Mouse (Mus musculus) midbrain, embryonic 13.5 days (tissue): Measurements from ENCODE around the gene Tas2r135. TPM values are rescaled to one million over a fixed set of nuclear protein-coding genes. Genes with fewer than 3 reads are reported as not detected.

Experiments
- ATAC-seq: fragments of 200-750 bp; cut with Nextera tagmentation; 2 replicates; pipeline ENCODE4 v1.8.0; 2017; ENCODE audit warnings: mild to moderate bottlenecking, moderate TSS enrichment, moderate library complexity
- H3K27ac ChIP-seq: fragments of 300-500 bp; sonication (generic); 2 replicates; pipeline ENCODE4 v1.5.1; 2015; ENCODE audit warnings: inconsistent platforms, mild to moderate bottlenecking, moderate library complexity
- H3K27me3 ChIP-seq: fragments of 300-500 bp; sonication (generic); 2 replicates; pipeline ENCODE4 v1.6.1; 2015; ENCODE audit warnings: mild to moderate bottlenecking, inconsistent platforms
- H3K36me3 ChIP-seq: fragments of 300-500 bp; sonication (generic); 2 replicates; pipeline ENCODE4 v1.6.1; 2015; ENCODE audit warnings: mild to moderate bottlenecking, inconsistent platforms
- H3K4me1 ChIP-seq: fragments of 300-500 bp; sonication (generic); replicated peaks from 2 replicates; pipeline ENCODE4 v1.6.1; 2015; ENCODE audit warnings: inconsistent platforms
- H3K4me2 ChIP-seq: fragments of 300-500 bp; sonication (generic); replicated peaks from 2 replicates; pipeline ENCODE4 v1.6.1; 2015; ENCODE audit warnings: moderate library complexity, mild to moderate bottlenecking, inconsistent platforms
- H3K4me3 ChIP-seq: fragments of 300-500 bp; sonication (generic); replicated peaks from 2 replicates; pipeline ENCODE4 v1.5.1; 2015; ENCODE audit warnings: mild to moderate bottlenecking, inconsistent platforms
- H3K9ac ChIP-seq: fragments of 300-500 bp; sonication (generic); replicated peaks from 2 replicates; pipeline ENCODE4 v1.6.1; 2015; ENCODE audit warnings: mild to moderate bottlenecking, inconsistent platforms
- H3K9me3 ChIP-seq: fragments of 300-500 bp; sonication (generic); 2 replicates; pipeline ENCODE4 v1.6.1; 2016; ENCODE audit warnings: mild to moderate bottlenecking, inconsistent platforms
- WGBS: fragments of 180-500 bp; shearing (Covaris S2); methylation state at CpG from one replicate; pipeline ENCODE4 v1.1.7; 2015; 5-methylcytosine and 5-hydroxymethylcytosine counted together
- polyA plus RNA-seq: library from polyadenylated mRNA; unstranded; fragments of >200 nt; fragmentation: Nextera tagmentation; extraction: Ambion mirVana; gene quantifications from 2 replicates; pipeline ENCODE4 v1.2.1, GENCODE M21; 2015

The Tas2r135 gene
- not detected in 2 replicates for polyA plus RNA-seq

DNA sequence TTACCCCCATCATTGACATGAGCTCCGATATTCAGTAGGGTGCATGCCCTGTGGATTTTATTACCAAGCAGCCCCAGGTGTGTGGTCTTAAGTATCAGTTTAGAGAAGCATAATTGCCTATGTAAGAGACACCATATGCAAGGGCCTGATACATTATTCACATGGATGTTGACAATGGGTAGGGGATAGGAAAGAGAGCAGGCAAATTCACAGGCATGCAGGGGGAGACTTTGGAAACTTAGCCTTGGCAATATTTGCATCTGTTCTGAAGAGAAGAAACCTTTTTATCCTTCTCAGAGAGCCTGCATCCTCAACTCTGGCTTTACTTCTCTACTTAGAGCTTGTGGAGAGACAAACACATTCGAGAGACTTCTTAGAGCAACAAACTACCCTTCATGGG is at the start of gene Tas2r135:
TSS of gene Tas2r135 (plus strand) at position 301 of the 400 bp plus-strand sequence.
- Histone ChIP-seq H3K4me3 (no peak within 1 kb of the TSS), H3K4me1 (no peaks in the 10 kb centered on the region), H3K36me3 (no peaks in the 10 kb centered on the region), H3K9me3 (no peaks in the 10 kb centered on the region), H3K27ac (no peak within 1 kb of the TSS), H3K9ac (no peak within 1 kb of the TSS), H3K27me3 (no peaks in the 10 kb centered on the region), H3K4me2 (no peak within 1 kb of the TSS)
- no peak for ATAC-seq
- WGBS, result 89% methylated on average over 2 of the region's 2 CpGs

DNA sequence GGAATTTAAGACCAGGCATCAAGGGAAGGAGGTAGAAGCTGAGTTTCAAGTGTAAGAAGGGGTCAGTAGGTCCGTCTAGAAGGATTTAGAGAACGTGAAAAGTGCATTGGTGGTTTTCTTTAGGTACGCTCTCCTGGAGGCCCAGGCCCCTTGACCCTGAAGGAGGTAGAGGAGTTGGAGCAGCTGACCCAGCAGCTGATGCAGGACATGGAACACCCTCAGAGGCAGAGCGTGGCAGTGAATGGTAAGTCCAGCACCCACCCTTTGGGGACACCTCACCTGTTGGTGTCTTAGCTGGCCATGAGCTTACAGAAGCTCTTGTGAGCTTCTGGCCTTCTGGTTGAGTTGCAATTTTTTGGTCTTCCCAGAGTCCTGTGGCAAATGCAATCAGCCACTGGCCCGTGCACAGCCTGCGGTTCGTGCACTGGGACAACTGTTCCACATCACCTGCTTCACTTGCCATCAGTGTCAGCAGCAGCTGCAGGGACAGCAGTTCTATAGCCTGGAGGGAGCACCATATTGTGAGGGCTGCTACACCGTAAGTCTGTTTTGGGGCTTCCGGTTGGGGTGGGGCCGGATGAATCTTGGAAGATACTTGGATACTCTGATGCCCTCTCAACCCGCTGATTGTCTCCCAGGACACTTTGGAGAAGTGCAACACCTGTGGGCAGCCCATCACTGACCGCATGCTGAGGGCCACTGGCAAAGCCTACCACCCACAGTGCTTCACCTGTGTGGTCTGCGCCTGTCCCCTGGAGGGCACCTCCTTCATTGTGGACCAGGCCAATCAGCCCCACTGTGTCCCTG is 49.2 kb upstream of the Tas2r135 start:
- Histone ChIP-seq H3K27ac (no peak overlapping the region), H3K27me3 (no peaks in the 10 kb centered on the region), H3K9me3 (no peaks in the 10 kb centered on the region), H3K4me3 (no peak overlapping the region), H3K9ac (no peak overlapping the region), H3K4me1 (peaks cover 35% of the 10 kb centered on the region), H3K4me2 (no peak overlapping the region), H3K36me3 (peaks cover 78% of the 10 kb centered on the region)
- WGBS, result 93% methylated on average over 13 of the region's 13 CpGs
- ATAC-seq, result no peak

DNA sequence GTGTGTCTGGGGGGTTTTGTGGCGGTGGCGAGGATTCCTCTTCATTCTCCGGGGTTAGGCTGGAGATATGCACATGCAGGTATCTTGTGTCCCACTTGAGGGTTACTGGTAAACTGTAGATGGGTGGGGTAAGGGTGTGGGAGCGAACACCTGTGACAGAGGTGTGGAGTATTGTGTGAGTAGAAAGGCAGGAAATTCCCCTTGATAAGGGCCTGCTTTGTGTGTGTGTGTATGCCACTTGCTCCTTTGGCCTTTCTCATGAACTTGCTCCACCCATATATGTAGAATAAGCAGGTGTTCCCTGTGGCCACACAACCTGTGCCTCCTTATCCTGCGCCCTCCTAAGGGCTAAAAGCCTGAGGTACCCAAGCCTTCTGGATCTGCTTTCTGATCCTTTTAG is 48.3 kb upstream of the Tas2r135 start:
- no peak overlapping the region for H3K4me3 ChIP-seq
- no peak overlapping the region for H3K9ac ChIP-seq
- ATAC-seq, result no peak
- WGBS, result 96% methylated on average over 5 of the region's 5 CpGs
- H3K36me3 ChIP-seq, result peaks cover 77% of the 10 kb centered on the region
- peaks cover 26% of the 10 kb centered on the region for H3K4me1 ChIP-seq
- H3K27ac ChIP-seq, result no peak overlapping the region
- H3K4me2 ChIP-seq, result no peak overlapping the region
- no peaks in the 10 kb centered on the region for H3K9me3 ChIP-seq
- no peaks in the 10 kb centered on the region for H3K27me3 ChIP-seq

DNA sequence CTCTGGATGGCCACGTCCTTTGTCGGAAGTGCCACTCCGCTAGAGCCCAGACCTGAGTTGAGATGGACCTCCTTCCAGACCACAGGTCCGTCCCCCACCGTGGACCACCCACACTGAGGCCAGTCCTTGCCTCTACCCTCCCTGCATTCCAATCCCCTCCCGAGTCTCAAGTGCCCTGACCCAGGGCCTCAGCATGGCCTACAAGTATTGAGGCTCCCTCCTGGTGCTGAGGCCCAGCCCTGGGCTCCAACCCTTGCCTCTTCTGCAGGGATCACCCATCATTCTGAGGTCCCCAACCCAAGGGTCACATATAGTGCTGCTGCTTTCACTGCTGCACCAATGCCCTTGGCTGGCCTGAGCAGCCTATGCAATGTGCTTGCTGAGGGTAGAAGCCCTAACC is 47.3 kb upstream of the Tas2r135 start:
- whole genome bisulfite sequencing, result 72% methylated on average over 6 of the region's 6 CpGs
- no peak overlapping the region for H3K27ac ChIP-seq
- H3K27me3 ChIP-seq, result no peaks in the 10 kb centered on the region
- peaks cover 69% of the 10 kb centered on the region for H3K36me3 ChIP-seq
- no peak for ATAC-seq
- peaks cover 21% of the 10 kb centered on the region for H3K4me1 ChIP-seq
- no peak overlapping the region for H3K4me2 ChIP-seq
- no peak overlapping the region for H3K4me3 ChIP-seq
- no peak overlapping the region for H3K9ac ChIP-seq
- no peaks in the 10 kb centered on the region for H3K9me3 ChIP-seq

DNA sequence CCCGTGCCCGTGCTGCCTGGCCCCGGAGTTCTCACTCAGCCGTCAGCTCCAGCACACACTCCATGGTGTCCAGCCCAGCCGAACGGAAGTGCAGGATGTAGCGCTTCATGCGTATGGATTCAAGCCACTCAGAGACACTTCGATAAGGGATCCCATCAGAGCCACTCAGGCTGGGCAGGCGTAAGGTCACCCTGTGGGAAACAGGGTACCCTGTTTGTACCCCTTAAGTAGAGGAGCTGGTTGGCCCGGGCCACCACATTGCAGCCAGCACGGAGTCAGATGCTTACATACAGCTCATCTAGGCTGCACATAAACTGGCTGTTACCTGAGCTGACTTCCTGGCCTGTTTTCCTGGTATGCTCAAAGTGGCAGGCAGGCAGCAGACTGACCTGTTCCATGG is 46.3 kb upstream of the Tas2r135 start:
- H3K36me3 ChIP-seq, result peaks cover 67% of the 10 kb centered on the region
- H3K4me2 ChIP-seq, result no peak overlapping the region
- 93% methylated on average over 12 of the region's 12 CpGs for WGBS
- H3K27ac ChIP-seq, result no peak overlapping the region
- no peak overlapping the region for H3K4me3 ChIP-seq
- H3K9ac ChIP-seq, result no peak overlapping the region
- no peaks in the 10 kb centered on the region for H3K9me3 ChIP-seq
- H3K4me1 ChIP-seq, result peaks cover 12% of the 10 kb centered on the region
- no peak for ATAC-seq
- H3K27me3 ChIP-seq, result no peaks in the 10 kb centered on the region

DNA sequence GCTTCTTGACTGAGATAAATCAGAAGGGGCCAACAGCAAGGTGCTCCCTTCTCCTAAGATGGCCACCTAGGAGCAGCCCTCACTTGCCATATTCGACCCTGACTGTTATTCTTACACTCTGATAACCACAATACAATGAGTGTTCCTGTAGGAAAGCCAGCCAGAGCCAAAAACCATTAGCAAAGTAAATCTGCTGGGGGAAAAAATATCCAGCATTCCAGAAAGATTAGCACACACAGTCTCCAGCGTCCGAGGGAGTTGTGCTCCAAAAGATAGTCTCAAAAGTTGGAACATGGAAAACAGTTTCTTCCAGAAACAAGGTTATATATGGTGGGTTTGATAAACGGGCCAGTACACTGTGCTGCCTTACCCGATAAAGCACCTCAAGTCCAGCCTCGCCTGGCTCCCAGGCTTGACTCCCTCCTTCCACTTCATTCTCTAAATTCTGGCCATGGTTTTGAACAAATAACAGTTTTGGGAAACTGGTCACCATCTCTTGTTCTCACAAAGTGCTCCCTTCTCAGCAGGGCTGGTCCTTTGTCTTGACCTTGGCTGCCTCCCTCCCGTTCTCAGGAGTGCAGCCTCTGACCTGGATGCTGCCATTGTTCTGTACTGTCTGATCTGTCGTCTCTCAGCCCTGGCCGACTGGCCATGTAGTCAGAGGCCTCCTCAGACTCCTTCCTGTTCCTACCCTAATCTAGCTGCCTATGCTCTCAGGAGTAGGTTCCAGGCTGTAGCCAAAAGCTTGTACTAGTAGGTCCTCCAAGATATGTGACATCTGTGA is 45.7 kb upstream of the Tas2r135 start:
- Histone ChIP-seq H3K4me3 (no peak overlapping the region), H3K9ac (no peak overlapping the region), H3K27me3 (no peaks in the 10 kb centered on the region), H3K4me2 (no peak overlapping the region), H3K36me3 (peaks cover 65% of the 10 kb centered on the region), H3K9me3 (no peaks in the 10 kb centered on the region), H3K27ac (no peak overlapping the region), H3K4me1 (peaks cover 5% of the 10 kb centered on the region)
- no peak for ATAC-seq
- 74% methylated on average over 9 of the region's 9 CpGs for WGBS

DNA sequence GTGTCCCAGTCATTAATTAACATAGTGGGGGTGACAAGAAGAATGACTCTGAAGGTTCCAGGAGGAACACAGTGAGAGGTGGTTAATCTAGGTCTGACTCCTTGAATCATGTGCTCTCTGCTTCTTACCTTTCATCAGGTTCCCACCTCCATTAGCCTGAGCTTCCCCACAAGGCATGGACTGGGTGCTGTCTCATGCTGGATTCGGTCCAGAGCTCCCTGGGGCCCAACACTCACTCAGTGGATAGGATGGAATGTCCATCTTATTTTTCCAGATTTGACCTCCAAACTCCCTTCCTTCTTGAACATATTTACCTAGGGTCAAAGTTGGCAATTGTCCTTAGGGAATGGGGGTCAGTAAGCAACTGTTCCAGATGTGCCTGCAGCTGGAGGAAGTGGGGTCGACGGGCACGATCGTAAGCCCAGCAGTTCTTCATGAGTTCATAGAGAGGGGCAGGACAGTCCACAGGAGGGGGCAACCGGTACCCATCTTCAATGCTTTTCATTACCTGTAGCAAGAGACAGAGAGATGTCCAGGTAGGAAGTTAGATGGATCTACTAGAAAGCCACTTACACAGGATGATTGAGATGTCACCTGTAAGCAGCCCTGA is 44.9 kb upstream of the Tas2r135 start:
- Histone ChIP-seq H3K9ac (no peak overlapping the region), H3K36me3 (peaks cover 58% of the 10 kb centered on the region), H3K4me3 (no peak overlapping the region), H3K4me1 (no peaks in the 10 kb centered on the region), H3K27ac (no peak overlapping the region), H3K27me3 (no peaks in the 10 kb centered on the region), H3K9me3 (no peaks in the 10 kb centered on the region), H3K4me2 (no peak overlapping the region)
- ATAC-seq, result no peak
- WGBS, result 97% methylated on average over 6 of the region's 6 CpGs

DNA sequence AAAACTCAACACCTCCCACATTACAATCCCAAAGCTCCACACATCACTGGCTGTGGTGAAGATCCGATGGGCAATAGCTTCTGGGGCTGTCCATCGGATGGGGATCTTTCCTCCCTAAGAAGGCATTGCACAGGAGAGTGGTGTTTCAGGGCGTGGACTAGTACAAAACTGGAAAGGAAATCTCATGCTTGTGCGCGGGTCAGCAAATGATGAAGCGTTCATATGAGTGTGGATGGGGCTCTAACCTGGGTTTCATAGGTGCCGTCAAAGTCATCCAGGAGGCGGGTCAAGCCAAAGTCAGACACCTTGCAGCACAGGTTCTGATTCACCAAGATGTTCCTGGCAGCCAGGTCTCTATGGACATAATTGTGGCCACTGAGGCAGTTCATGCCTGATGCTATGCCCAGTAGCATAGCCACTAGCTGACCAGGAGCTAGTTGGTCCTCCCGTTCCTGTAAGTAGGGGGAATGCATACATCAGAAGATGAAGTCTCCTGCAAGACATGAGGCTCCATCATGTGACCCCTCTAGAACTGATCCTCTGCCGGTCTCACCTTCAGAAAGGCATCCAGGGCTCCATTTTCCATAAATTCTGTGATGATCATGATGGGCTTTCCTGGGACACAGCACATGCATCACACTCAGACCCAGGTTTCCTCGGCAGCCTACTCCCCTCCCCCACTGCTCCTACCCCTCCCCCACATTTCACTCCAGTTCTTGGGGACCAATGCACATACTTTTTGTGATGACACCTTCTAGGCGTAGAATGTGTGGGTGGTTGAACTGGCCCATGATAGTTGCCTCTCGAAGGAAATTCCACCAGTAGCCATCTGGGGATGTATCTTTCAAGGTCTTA is 44.0 kb upstream of the Tas2r135 start:
- H3K4me1 ChIP-seq, result no peaks in the 10 kb centered on the region
- no peak overlapping the region for H3K4me2 ChIP-seq
- H3K9ac ChIP-seq, result no peak overlapping the region
- no peak overlapping the region for H3K27ac ChIP-seq
- WGBS, result 94% methylated on average over 13 of the region's 13 CpGs
- no peak overlapping the region for H3K4me3 ChIP-seq
- ATAC-seq, result no peak
- H3K27me3 ChIP-seq, result no peaks in the 10 kb centered on the region
- peaks cover 50% of the 10 kb centered on the region for H3K36me3 ChIP-seq
- no peaks in the 10 kb centered on the region for H3K9me3 ChIP-seq

DNA sequence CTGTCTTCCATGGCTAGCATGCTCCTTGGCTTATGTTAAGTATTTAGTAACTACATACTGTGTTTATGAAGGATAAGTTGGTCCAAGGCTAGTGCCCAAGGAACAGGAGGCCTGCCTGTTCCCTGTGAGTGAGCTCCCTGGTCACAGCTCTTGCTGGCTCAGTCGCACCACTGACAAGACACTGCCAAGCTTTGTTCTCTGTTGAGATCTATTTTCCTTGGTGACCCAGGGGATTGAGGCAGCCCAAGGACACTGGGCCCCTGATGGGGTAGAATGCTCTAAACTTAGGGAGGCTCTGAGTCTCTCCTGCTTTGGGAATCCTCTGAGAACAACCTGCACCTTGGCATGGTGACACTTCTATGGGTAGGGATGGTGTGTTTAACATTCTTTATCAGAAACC is 43.2 kb upstream of the Tas2r135 start:
- no peaks in the 10 kb centered on the region for H3K27me3 ChIP-seq
- no peaks in the 10 kb centered on the region for H3K4me1 ChIP-seq
- no peak for ATAC-seq
- 63% methylated on average over 1 of the region's 1 CpGs for WGBS
- peaks cover 41% of the 10 kb centered on the region for H3K36me3 ChIP-seq
- no peak overlapping the region for H3K27ac ChIP-seq
- H3K4me2 ChIP-seq, result no peak overlapping the region
- no peak overlapping the region for H3K9ac ChIP-seq
- no peak overlapping the region for H3K4me3 ChIP-seq
- no peaks in the 10 kb centered on the region for H3K9me3 ChIP-seq

DNA sequence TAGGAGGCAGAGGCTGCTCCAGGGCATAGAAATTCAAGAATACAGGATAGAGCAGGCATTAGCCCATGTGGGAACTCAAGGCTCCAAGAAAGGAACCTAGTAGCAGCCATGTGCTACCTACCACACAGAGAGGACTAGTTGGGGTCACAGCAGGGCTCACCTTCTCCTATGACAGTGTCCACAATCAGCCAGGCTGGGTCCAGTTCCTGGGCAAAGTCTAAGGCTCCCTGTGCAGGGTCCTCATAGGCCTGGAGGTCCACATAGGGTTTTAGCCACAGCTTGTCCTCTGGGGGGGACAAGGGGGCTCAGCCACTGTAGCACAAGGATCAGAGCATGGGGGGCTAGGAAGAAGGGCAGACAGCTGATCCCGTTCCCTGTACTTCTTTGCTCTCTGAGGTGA is 42.7 kb upstream of the Tas2r135 start:
- Histone ChIP-seq H3K4me2 (no peak overlapping the region), H3K9ac (no peak overlapping the region), H3K27ac (no peak overlapping the region), H3K4me3 (no peak overlapping the region), H3K4me1 (no peaks in the 10 kb centered on the region), H3K27me3 (no peaks in the 10 kb centered on the region), H3K9me3 (no peaks in the 10 kb centered on the region), H3K36me3 (peaks cover 37% of the 10 kb centered on the region)
- ATAC-seq, result no peak
- WGBS, result 45% methylated on average over 1 of the region's 1 CpGs

DNA sequence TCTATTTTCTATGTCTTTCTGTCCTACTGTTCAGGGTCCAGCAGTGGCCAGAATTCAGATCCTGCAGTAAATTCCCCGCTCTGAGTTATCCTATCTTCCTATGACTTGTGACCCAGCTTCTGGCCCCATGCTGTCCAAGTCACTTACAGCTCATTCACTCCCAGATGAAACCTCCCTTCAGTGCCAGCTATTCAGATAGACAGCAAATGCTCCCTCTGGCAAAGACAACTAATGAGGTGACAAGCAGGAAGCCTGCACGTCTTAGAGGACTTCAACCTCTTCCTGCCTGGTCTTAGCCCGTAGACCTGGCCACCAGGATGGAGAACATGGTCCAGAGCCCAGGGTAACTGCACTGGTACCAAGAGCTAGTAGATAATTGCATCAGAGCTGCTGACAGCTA is 42.3 kb upstream of the Tas2r135 start:
- no peaks in the 10 kb centered on the region for H3K27me3 ChIP-seq
- H3K4me1 ChIP-seq, result no peaks in the 10 kb centered on the region
- peaks cover 32% of the 10 kb centered on the region for H3K36me3 ChIP-seq
- H3K4me3 ChIP-seq, result no peak overlapping the region
- no peaks in the 10 kb centered on the region for H3K9me3 ChIP-seq
- H3K27ac ChIP-seq, result no peak overlapping the region
- H3K4me2 ChIP-seq, result no peak overlapping the region
- ATAC-seq, result no peak
- 63% methylated on average over 3 of the region's 3 CpGs for WGBS
- no peak overlapping the region for H3K9ac ChIP-seq
